Mouse (Mus musculus) ES-Bruce4 (cell line): ENCODE data around the gene Nr6a1. TPM values are rescaled to one million over a fixed set of nuclear protein-coding genes. Genes with fewer than 3 reads are reported as not detected.

Experiments used
- H3K27ac ChIP-seq: 2 replicates; pipeline ENCODE4 v1.5.1; 2012; ENCODE audit warnings: low read length, inconsistent platforms; ENCODE audit not compliant: insufficient read depth
- H3K27me3 ChIP-seq: 2 replicates; pipeline ENCODE4 v1.6.1; 2012; ENCODE audit warnings: mild to moderate bottlenecking, low read length, inconsistent platforms; ENCODE audit not compliant: control insufficient read depth, poor library complexity, insufficient read depth, severe bottlenecking
- H3K36me3 ChIP-seq: 2 replicates; pipeline ENCODE4 v1.6.1; 2012; ENCODE audit warnings: inconsistent platforms, mild to moderate bottlenecking, low read length, moderate library complexity; ENCODE audit not compliant: control insufficient read depth, poor library complexity, insufficient read depth, severe bottlenecking
- H3K4me1 ChIP-seq: one replicate; pipeline ENCODE4 v1.8.1; 2011; ENCODE audit warnings: low read length; ENCODE audit not compliant: control insufficient read depth, insufficient read depth
- H3K4me3 ChIP-seq: 2 replicates; pipeline ENCODE4 v1.5.1; 2011; ENCODE audit warnings: low read depth, mild to moderate bottlenecking, low read length
- H3K9ac ChIP-seq: 2 replicates; pipeline ENCODE4 v1.6.1; 2012; ENCODE audit warnings: low read depth, mild to moderate bottlenecking, inconsistent platforms; ENCODE audit not compliant: poor library complexity, severe bottlenecking
- H3K9me3 ChIP-seq: replicated peaks from 2 replicates; pipeline ENCODE4 v1.6.1; 2012; ENCODE audit warnings: mild to moderate bottlenecking, low read length, inconsistent platforms; ENCODE audit not compliant: control insufficient read depth, poor library complexity, insufficient read depth, severe bottlenecking
- CTCF ChIP-seq: IDR thresholded peaks from one replicate; pipeline ENCODE4 v1.8.1; 2011; ENCODE audit warnings: low read depth, low read length
- EP300 ChIP-seq: IDR thresholded peaks from 2 replicates; pipeline ENCODE4 v1.6.1; 2011; ENCODE audit warnings: low read depth, low read length; ENCODE audit not compliant: insufficient read depth
- POLR2A ChIP-seq: IDR thresholded peaks from one replicate; pipeline ENCODE4 v1.8.1; 2011; ENCODE audit warnings: low read length; ENCODE audit not compliant: insufficient read depth
- polyA plus RNA-seq: library from polyadenylated mRNA; stranded (reverse); fragments of >200 nt; gene quantifications from 2 replicates; pipeline ENCODE4 v1.2.4, GENCODE M21; 2011; ENCODE audit warnings: low read depth; ENCODE audit not compliant: missing spikeins, insufficient read depth, insufficient read length

Nr6a1 gene
- polyA plus RNA-seq, 1 experiment = 110 TPM

GRCm38 (mm10) chr2:38688791-38689520, 238.5 kb downstream of the Nr6a1 start:
- Histone ChIP-seq H3K27ac (no peak overlapping the region), H3K27me3 (no peaks in the 10 kb centered on the region)

GRCm38 (mm10) chr2:38685746-38686145, 241.7 kb downstream of the Nr6a1 start:
- TF ChIP-seq POLR2A (no peak), CTCF (no peak), EP300 (no peak)
- Histone ChIP-seq H3K9ac (no peak overlapping the region), H3K4me3 (no peak overlapping the region), H3K36me3 (no peaks in the 10 kb centered on the region), H3K27ac (no peak overlapping the region), H3K4me1 (no peaks in the 10 kb centered on the region), H3K27me3 (no peaks in the 10 kb centered on the region), H3K9me3 (no peaks in the 10 kb centered on the region)

More at GRCm38 (mm10) chr2:38688791-38689520, 238.5 kb downstream of the Nr6a1 start:
- Histone ChIP-seq H3K36me3 (no peaks in the 10 kb centered on the region), H3K9me3 (no peaks in the 10 kb centered on the region), H3K9ac (peak overlapping the region; percentile 8), H3K4me3 (peak overlapping the region; percentile 44), H3K4me1 (no peaks in the 10 kb centered on the region)
- TF ChIP-seq CTCF = peak; percentile 86
- 0 out of 2 replicates have a peak, but pooled peaks have one; percentile 23 for TF ChIP-seq EP300
- TF ChIP-seq POLR2A = no peak

GRCm38 (mm10) chr2:38683083-38683482, 244.4 kb downstream of the Nr6a1 start:
- Histone ChIP-seq H3K4me3 (no peak overlapping the region), H3K27me3 (no peaks in the 10 kb centered on the region), H3K9me3 (no peaks in the 10 kb centered on the region), H3K4me1 (no peaks in the 10 kb centered on the region), H3K9ac (no peak overlapping the region), H3K27ac (no peak overlapping the region), H3K36me3 (no peaks in the 10 kb centered on the region)
- TF ChIP-seq CTCF (no peak), POLR2A (no peak)

DNA sequence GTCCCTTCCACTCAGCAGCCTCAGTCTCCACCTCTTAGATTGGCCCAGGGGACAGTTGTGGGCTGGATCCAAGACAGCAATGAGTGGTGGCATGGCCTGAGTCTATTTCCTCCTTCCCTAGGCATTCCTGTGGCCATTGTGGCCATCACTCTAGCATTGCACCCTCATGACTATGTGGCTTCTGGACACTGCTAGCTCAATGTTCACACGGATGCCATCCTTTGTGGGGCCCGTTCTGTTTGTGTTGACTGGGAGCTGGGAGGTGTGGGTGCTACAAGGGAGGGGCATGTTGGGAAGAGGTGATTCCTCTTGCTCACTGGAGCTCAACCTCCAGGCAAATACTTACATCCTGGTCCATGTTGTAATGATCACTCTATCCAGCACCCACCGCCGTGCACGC, 245.3 kb downstream of the Nr6a1 start:
- no peak overlapping the region for H3K4me3 ChIP-seq
- H3K4me1 ChIP-seq = no peaks in the 10 kb centered on the region
- no peak overlapping the region for H3K9ac ChIP-seq
- TF ChIP-seq EP300 (no peak), POLR2A (no peak), CTCF (no peak)
- no peaks in the 10 kb centered on the region for H3K9me3 ChIP-seq
- H3K36me3 ChIP-seq = no peaks in the 10 kb centered on the region
- H3K27me3 ChIP-seq = no peaks in the 10 kb centered on the region
- H3K27ac ChIP-seq = no peak overlapping the region

DNA sequence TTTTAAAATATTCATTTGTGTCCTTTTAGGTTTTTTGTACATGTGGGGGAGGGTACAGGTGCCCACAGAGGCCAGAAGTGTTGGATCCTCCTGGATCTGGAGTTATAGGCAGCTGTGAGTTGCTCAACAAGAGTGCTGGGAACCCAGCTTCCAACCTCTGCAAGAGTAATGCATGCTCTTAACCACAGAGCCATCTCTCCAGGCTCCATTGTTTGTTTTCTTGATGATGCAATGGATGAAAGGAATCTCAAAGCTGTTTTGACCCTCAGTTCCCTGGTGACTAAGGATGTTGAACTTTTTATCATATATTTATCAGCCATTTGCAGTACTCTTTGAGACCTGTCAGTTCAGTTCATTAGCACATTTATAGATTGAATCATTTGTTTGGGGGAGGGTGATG, 248.5 kb downstream of the Nr6a1 start:
- no peak overlapping the region for H3K4me3 ChIP-seq
- no peak overlapping the region for H3K9ac ChIP-seq
- H3K4me1 ChIP-seq = no peaks in the 10 kb centered on the region
- H3K36me3 ChIP-seq = no peaks in the 10 kb centered on the region
- no peaks in the 10 kb centered on the region for H3K27me3 ChIP-seq
- no peaks in the 10 kb centered on the region for H3K9me3 ChIP-seq
- H3K27ac ChIP-seq = no peak overlapping the region
- no peak for TF ChIP-seq EP300
- TF ChIP-seq POLR2A = no peak
- no peak for TF ChIP-seq CTCF

DNA sequence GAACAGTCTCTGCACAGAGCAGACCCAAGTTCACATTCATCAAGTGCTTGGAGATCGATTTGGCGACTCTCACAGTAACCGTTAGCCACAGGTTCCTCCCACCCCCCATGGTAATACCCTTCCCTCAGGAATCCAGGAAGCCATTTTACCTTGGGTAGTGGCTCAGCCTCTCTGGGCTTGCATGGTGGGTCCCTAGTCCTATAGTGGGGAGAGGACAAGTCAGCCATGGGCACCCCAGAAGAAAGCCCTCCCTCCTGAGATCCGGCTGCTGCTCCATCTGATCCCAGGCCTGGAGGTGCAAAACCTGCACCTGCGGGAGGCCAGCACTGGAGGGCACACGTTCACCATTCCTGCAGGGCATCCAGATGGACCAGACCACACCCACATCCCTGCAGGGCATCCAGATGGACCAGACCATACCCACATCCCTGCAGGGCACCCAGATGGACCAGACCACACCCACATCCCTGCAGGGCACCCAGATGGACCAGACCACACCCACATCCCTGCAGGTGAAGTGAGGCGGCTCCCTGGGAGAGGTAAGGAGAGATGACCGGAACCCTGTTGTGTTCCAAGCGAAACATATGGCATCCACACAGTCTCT, 252.0 kb downstream of the Nr6a1 start:
- no peak overlapping the region for H3K4me3 ChIP-seq
- H3K4me1 ChIP-seq = peaks cover 2% of the 10 kb centered on the region
- no peak overlapping the region for H3K9ac ChIP-seq
- no peaks in the 10 kb centered on the region for H3K27me3 ChIP-seq
- no peak overlapping the region for H3K27ac ChIP-seq
- no peaks in the 10 kb centered on the region for H3K9me3 ChIP-seq
- no peaks in the 10 kb centered on the region for H3K36me3 ChIP-seq
- TF ChIP-seq CTCF (peak; percentile 56), EP300 (peak; percentile 73), POLR2A (no peak)

Other genes with a start within 250 kb of the Nr6a1 start
- gene Nr5a1, start 213.1 kb downstream of the Nr6a1 start, polyA plus RNA-seq = not detected in 2 replicates
- 1.8 and 2.5 TPM in 2 replicates for gene Olfml2a, start 4.3 kb upstream of the Nr6a1 start, polyA plus RNA-seq
- 0.67 and 1.1 TPM in 2 replicates for gene Wdr38, start 69.8 kb upstream of the Nr6a1 start, polyA plus RNA-seq
- 49.7 and 55.2 TPM in 2 replicates for gene Arpc5l, start 77.7 kb upstream of the Nr6a1 start, polyA plus RNA-seq
- 289 and 317 TPM in 2 replicates for gene Rpl35, start 77.9 kb upstream of the Nr6a1 start, polyA plus RNA-seq
- gene Golga1, start 137.9 kb upstream of the Nr6a1 start, polyA plus RNA-seq = 16.9 and 21.3 TPM in 2 replicates